Mouse (Mus musculus) cerebellum, adult 9-11 months (tissue): Measurements from ENCODE around the gene Lix1.
A peak's percentile ranks its signal among the peaks of the same experiment; 100 is the strongest.
"Not testable (repeated sequence)": the region's sequence is repeated elsewhere in the genome, so short reads cannot be mapped to it uniquely, and the experiment has no call there.

ENCODE experiments used
- DNase-seq: peaks from one replicate; pipeline ENCODE4 v3.0.0; 2022

Lix1 gene

DNA sequence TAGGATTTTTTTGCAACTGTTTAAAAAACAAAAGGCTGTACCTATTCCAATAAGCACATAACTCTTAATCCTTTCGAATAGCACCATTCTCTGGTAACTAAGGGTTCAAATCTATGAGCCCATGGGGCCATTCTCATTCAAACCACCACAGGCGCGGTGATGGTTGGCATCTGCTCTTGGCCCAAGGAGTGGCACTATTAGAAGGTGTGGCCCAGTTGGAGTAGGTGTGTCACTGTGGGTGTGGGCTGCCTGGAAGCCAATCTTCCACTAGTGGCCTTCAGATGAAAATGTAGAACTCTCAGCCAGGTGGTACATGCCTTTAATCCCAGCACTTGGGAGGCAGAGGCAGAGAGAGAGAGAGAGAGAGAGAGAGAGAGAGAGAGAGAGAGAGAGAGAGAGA is 11.7 kb downstream of the Lix1 start:
- DNase-seq, result no peak

DNA sequence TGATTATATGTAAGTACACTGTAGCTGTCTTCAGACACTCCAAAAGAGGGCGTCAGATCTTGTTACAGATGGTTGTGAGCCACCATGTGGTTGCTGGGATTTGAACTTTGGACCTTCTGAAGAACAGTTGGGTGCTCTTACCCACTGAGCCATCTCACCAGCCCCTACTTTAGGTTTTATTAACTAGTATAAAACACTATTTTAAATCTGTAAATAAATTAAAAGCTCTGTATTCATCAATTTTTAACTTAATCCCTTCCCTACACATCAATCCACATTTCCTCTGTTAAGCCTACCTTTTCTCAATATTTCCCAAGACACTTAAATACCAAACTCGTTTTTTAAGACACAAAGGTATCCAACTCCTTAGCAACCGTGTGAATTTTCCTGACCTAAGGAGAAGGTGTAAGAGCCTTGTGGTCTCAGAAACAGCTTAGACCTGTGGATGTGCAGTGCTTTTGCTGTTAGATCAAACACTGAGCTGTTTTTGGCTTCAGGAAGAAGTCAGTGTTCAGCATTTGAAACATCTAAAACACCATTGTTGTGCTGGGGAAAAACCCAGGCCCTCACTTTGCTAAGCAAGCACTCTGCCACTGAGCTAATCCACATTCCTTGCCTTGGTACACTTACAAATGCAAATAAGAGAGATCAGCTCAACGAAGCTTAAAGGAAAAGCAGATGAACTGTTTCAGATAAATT is 22.3 kb downstream of the Lix1 start:
- DNase-seq, result no peak

DNA sequence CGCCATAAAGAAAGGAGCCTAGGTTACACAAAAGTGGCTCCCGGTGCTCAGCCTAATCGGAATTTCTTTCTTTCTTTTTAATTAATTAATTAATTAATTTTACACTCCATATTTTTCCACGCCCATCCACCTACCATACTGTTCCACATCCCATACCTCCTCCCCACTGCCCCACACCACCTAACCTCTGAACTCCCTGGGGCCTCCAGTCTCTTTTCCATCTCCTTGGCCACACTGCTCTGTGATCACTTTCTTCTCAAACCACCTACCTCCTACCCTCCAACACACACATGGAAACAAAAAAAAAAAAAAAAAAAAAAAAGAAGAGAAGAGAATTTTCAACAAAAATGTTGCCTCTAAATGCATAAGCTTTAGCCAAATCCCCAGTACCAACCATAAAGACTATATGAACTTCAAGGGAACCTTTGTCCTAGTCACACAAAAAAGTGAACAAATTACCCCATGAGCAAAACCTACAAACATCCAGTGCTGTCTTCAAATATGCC is 22.9 kb downstream of the Lix1 start:
- DNase-seq, result no peak

DNA sequence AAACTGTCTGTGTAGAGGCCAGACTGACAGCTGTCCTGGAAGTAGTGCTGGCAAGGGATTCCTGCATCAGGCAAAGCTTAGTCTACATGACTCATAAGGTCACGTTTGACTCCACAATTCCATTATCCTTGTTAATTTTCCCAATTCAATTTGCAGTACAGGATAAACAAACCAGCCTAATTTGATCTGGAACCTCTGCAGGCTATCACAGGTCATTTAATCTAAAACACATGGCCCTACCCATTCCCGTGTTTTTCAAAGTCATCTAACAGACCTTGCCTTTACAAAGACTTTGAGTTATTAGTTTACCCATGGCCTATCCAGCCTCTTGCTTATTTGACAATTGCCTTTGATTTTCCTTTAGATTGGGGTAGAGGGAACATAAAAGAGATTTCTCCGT is 23.4 kb downstream of the Lix1 start:
- DNase-seq, result no peak

DNA sequence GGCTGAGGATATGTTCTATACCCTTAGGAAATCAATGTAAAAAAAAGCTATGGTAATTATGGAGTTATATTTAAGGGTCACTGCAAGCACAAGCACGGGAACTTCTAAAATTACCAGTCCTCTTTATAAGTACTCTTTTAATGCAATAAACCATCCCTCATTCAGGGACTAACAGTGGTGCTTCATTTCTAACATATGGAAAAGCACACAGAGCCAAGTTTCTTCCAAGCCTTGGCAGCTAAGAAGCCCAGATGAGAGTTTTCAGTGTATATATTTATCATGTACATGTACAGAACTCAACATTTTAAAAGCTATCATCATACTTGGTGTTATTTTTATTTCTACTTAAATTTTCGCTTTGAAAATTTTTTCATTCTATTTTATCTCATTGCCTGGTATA is 26.4 kb downstream of the Lix1 start:
- DNase-seq, result no peak

DNA sequence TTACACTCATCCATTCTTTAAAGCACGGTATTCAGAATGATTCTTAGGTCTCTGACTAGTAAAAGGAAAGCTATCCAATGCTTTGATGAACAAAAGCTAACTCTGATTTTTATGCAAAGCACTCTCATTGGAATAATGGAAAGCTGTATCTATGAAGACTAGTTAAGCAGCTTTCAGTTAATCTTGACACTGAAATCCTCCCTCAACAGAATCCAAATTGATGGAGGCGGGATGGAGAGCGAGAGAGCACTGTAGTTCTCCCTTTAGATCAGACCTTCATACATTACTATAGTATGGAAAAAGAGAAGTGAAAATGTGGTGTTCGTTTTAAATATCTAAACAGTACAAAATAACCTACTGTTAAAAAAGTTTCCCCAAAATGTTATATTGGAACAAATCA is 31.2 kb downstream of the Lix1 start:
- no peak for DNase-seq

DNA sequence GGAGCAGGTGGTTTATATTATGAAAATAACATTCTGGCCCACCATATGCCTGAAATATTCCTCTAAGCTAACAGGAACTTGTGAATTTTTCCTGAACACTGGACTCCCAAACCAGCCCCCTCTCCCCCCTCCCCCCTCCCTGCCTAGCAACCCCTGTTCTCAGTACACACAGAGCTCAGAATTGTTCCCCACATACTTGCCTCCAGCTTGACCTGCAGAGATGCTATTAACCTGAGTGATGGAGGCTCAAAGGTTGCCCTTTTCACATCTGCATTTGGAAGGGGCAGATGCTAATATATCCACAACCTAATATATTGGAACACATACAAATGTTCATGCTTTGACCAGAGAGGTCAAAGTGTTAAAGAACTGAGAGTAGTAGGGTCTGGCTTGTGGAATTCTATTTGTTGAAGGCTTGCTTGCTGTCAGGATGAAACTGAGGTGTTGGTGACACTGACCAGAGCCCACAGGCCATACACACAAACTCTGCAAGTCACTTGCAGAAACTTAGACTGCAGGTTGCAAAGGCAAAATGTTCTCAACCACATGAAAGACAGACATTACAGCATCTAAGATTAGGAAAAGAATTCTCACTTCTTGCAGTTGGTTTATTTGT is 36.2 kb downstream of the Lix1 start:
- no peak for DNase-seq

DNA sequence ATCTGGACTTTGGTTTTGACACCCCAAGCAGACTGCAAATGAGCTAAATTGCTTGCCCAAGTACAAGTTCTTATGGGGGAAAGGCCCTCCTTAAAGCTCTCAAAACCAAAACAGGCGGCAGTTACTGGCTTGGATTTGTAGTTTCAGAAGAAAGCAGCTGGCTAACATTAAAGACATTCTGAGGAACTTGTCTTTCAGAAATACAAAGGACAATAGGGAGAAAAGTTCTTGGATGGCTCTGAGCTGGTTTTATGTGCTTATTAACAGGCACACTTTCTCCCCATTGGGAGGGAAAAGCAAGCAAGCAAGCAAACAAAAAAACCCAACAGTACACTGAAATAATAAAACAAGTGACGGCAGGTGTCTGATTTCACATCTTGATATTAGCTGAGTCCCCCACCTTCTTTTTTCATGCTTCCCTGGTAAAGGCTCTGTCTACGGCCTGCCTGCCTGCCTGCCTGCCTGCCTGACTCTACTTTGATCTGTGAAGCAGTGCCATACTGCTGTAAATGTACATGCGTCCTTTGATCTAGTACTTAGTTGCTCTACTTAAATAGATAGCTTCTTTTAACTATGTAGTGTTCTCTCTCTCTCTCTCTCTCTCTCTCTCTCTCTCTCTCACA is 39.5 kb downstream of the Lix1 start:
- DNase-seq, result no peak

DNA sequence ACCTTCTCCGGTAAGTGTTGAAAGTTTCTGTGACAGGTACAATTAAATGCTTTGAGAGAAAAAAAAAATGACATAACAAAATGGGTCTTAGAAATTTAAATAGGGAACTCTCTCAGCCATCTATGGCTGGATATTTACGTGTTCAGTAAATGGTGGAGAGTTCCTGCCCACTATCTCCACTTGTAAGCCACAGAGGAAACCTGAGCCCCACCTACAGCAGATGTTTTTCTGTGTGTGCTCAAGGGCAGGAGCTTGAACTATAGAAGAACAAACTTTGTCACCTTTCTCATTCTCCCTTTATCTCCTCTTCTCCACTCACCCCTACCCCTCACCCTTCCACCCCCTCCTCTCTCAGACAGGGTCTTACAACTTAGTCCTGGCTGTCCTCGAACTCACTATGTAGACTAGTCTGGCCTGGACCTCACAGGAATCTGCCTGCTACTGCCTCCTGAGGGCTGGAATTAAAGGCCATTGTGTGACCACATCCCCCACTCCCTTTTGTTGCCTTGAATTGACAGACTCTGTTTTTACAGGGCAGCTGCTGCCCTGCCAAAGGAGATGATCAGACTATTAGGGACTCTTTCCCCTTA is 41.9 kb downstream of the Lix1 start:
- no peak for DNase-seq

DNA sequence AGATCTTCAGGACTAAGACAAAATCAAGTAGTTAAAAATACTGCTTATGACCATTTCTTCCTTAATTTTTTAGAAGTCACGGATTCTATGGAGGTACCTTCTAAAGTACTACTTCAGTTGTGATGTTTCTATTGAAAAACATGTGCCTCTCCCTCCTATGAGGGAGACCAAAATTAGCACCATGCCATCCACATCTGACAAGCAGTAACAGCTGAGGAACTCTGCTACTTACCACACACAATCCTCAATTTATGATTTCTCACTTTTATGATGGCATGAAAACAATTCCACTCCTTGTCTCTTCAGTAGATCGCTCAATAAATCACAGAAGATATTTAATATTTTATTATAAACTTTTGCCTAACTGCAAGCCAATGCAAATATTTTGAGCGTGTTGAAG is 44.2 kb downstream of the Lix1 start:
- DNase-seq, result no peak

DNA sequence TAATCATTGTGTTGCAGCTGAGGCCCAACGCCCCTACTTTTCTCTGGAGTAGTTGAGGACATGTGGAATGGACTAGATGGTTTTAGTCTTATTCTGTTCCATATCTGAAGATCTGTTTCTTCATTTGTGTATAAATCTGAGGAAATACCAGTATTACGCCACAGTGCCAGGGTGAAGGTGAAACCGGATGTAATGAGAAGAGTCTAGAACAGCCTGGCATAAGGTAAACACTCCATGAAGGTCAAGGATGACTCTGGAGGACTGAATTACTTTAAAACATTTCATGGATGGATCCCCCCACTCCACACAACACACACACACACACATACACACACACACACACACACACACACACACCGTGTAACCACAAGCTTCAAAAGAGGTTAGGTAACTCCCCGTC is 45.3 kb downstream of the Lix1 start:
- DNase-seq, result no peak

DNA sequence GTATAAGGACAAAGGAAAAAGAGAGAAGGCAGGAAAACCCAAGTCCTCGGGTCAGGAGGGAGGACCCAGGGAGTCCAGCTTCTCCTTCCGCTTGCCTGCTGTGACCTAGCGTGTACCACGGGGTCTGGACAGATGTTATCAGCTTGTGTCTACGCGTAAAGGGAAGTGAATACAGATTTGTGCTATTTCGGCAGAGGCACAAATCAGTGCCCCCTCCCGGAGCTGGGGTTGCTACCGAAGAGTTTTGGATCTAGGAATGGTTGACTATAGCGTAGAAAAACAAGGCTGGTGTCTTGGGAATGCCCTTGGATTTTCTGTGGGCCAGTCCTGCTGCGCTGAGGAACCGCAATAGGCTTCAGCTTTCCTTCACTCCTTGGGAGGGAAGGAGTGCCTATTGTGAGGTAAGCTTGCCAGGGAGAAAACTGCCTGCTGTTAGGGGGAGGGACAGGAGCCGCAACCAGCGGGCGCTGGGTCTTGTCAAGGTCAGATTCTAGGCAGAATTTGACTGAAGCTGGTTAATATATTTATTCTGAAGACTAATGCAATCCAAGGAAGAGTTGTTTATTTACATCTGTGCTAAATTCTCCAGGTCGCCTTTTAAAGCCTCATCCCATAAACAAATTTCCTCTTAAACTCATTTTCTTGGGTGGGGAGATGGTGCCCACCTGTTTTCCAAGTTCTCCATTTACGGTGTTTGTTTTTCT is 46.4 kb downstream of the Lix1 start:
- peak; percentile 7 for DNase-seq

DNA sequence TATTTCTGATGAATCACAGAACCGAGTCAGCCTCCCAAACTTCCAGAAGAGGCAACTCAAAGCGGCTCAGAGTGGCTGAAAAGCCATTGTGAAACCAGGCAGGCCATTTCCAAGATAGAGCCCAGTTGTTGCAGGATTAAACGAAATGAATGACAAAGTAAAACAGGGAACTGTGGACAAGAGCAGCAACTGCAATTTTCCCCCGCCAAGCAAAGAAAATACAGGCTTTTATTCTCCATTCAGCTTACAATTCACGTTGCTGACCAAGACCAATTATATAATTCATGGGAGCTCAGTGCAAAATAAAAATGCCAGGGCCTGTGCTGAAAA is 46.9 kb downstream of the Lix1 start:
- peak; percentile 4 for DNase-seq

DNA sequence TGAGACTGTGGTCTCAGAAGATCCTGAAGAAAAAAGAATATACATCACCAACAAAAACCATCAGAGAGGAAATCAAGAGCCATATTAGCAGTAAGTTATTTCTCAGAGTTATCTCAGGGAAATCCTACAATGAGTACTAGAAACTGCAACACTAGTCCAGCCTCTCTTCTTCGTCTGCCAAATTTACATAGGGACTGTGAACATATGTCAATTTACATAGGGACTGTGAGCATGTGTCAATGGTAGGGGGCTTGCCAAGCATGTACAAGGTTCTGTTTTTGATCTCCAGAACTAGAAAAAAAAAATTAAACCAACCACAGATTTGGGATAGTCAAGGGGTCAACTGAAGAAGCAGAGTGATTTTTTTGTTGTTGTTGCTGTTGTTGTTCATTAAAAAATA is 48.6 kb downstream of the Lix1 start:
- no peak for DNase-seq

DNA sequence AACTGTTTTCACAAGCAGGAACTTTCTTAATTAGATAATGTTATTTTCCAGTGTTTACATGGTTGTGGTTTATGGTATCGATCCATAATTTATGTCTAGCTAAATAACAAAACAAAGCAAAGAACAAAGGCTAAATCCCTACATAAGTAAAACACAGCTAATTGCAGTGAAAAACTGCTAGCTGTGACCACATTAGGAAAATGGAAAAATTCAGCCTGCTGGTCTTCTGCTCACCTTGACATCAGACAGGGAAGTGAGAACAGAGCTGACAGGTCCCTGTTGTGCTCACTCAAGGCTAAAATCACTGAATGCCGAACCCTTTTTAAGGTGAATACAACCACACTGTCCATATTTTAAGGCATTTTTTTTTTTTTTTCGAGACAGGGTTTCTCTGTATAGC is 50.1 kb downstream of the Lix1 start:
- DNase-seq, result no peak

DNA sequence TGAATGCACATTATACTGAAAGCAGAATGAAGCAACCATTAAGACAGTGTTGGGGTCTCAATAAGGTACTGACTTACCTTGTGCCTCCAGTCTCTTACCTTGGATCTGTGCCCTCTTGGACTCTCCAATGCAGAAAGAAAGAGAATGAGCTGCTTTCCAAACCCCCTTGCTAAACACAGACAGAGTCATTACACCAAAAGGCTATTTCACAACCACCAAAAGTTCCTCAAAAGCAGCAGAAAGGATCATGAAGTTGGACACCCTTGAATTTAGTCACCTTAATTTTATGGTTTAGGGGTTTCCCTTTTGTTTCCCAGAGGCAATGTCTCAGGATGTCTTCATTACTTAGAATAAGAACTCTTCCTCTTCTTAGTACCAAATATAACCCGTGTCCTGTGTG is 52.1 kb downstream of the Lix1 start:
- no peak for DNase-seq

DNA sequence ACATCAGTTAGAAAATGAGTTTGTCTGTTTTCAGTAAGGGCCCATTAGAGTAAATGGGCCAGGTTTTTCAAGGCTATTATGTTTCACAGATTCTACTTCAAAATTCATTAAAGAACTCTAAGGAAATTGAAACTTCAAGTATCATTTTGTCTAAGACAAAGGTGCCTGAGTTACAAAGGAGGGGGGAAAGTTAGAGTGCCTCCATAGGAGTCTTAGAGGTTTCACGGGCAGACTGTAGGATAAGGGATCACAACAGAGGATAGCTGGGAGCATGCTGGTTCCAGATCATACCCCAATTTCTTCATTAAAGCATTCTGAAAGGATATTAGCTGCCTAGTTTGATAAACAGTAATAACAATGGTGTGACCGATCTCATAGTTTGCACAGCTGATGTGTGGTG is 83.3 kb downstream of the Lix1 start:
- DNase-seq, result no peak

DNA sequence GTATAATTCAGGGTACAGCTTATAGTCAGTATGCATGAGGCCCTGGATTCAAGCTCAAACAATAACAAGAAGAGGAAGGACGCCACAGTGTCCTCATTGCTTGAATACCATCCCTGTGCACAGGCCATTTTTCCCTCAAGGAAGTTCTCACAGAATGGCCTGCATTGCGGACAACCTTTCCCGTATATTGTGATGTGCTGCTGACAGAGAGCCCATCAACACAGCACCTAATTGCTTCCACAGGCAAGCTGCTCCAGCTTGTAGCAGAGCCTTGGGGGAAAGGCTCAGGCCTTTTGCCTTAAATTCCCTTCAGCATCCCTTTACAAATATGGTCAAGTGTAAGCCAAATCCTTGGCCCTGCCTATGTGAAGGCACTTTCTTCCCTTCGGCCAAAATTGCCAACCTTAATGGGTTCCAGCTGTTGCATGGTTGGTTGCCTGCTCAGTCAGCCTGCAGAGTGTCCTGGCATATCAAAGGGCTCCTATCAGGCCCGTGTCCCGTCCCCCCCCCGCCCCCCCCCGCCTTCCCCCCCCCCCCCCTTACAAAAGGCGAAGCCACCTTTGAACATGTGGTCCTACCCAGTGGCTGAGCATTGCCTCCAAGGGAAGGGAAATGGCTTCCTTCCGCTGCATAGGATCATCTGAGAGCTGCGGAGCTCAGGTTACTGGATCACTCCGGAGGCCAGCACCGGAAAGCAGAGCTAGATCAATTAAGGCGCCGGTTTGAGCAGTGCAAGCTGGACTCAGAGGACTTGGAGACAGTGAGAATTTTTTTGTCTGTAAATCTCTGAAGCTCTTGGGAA is 88.5 kb downstream of the Lix1 start:
- DNase-seq, result no peak

DNA sequence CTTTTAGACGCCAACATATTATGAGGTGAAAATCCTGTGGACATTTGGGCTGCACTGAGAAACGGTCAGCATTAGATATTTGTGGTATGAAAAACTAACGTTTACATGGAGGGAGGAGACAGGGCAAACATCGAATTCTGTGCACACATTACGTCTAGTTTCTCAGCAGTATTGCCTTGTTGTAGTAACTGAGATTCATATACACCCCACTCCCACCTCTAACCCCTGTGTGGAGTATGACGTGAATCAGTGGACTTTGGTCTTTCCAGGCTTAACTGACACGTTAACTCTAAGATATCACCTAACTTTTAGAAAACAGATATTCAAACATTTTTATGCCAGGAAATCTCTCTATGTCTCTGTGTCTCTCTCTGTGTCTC is 89.1 kb downstream of the Lix1 start:
- DNase-seq, result no peak

DNA sequence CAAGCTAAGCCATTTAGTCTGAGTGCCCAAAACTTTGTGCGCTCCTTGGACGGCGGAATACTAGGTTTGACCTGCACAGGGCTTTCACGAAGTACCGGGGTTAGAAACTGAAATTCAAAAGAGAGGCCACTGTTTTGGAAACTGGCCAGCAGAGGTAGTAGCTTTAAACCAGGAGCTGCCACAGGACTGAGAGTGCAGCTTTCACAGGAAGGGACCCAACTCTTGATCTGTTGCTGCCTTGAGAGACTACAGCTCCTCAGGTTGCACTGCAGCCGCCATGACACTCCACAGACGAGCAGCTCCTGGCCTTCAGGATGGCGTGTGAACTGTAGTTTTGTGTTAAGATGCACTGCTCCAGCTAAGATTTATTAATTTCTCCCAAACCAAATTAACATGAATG is 89.6 kb downstream of the Lix1 start:
- no peak for DNase-seq

DNA sequence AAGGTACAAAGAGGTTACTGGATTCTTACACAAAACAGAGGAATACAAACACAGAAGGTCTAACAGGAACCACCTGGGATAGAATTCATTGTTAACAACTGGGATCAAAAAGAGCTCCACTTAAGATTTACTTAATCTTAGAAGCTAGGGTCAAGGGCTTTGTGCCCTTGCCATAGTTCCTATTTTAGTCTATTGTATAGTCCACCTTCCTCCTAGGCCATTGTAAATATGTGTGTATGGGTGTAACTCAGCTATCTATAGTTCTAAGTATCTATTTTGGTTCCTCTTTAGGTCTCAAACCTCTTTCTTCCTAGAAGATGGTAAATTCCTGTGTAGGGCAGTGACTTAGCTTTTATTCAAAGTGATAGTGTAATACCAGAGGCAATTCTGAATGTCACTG is 93.8 kb downstream of the Lix1 start:
- DNase-seq, result not testable (repeated sequence)

DNA sequence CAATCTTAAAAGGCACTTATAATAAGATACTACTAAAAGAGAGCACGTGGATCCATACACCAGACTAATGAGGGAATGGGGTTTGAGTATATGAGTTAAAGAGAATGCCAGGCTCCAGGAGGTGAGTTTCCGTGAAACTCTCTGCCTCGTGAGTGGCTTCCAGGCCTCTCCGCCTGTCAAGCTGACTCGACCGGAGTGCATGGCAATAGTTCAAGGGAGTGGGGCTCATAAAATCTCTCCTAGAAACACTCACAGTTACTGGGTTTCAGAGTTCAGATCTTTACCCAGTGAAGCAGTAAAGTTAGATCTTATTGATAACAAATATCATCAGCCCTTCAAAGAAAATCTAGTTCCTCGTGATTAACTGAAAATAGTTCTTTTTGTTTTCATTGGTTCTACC is 94.3 kb downstream of the Lix1 start:
- DNase-seq, result no peak

DNA sequence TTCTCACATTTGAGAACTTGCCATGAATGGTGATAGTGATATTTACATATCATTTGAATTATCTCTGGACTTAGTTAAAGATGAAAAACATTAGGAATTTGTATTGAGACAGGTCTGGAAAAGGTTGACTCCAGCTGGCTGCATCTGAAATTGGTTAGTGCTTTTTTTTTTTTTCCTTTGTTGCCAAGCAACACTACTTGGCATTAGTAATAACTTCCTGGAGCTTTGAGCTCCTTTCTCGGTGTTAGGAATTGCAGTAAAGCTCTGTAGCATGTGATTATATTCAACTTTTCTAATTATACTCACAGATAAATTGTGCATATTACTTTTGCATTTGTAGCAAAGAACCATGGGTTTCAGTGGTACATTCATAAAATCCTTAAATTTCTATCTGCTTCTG is 96.4 kb downstream of the Lix1 start:
- no peak for DNase-seq
